Mouse (Mus musculus): ENCODE data around the gene 4930469K13Rik.

4930469K13Rik gene

GRCm38 (mm10) chr11:34098422-34098821 is at the start of gene 4930469K13Rik:
4930469K13Rik (minus strand) TSS chr11:34098554.
- 85% methylated on average over 10 of the region's 10 CpGs for WGBS

GRCm38 (mm10) chr11:34146934-34147333 is 48.6 kb upstream of the 4930469K13Rik start:
- WGBS = 85% methylated on average over 5 of the region's 5 CpGs

- WGBS = 71% methylated on average over 4 of the region's 4 CpGs
Observed at GRCm38 (mm10) chr11:34144421-34144820, 46.1 kb upstream of the 4930469K13Rik start.

- 79% methylated on average over 5 of the region's 5 CpGs for WGBS
Observed at GRCm38 (mm10) chr11:34143984-34144383, 45.6 kb upstream of the 4930469K13Rik start.

- 78% methylated on average over 8 of the region's 8 CpGs for WGBS
Observed at GRCm38 (mm10) chr11:34139296-34139695, 40.9 kb upstream of the 4930469K13Rik start.

GRCm38 (mm10) chr11:34128412-34128811 is 30.1 kb upstream of the 4930469K13Rik start:
- WGBS = 93% methylated on average over 2 of the region's 2 CpGs

GRCm38 (mm10) chr11:34125727-34126126 is 27.4 kb upstream of the 4930469K13Rik start:
- 80% methylated on average over 3 of the region's 3 CpGs for WGBS

- WGBS = 77% methylated on average over 7 of the region's 7 CpGs
Observed at GRCm38 (mm10) chr11:34124852-34125251, 26.5 kb upstream of the 4930469K13Rik start.

GRCm38 (mm10) chr11:34123147-34123546 is 24.8 kb upstream of the 4930469K13Rik start:
- 18% methylated on average over 2 of the region's 2 CpGs for WGBS

- WGBS = 56% methylated on average over 3 of the region's 3 CpGs
Observed at GRCm38 (mm10) chr11:34118319-34118718, 20.0 kb upstream of the 4930469K13Rik start.

GRCm38 (mm10) chr11:34117581-34117980 is 19.2 kb upstream of the 4930469K13Rik start:
- WGBS = 79% methylated on average over 3 of the region's 3 CpGs

- WGBS = 43% methylated on average over 2 of the region's 2 CpGs
Observed at GRCm38 (mm10) chr11:34116572-34117135, 18.3 kb upstream of the 4930469K13Rik start.

GRCm38 (mm10) chr11:34113760-34114159 is 15.4 kb upstream of the 4930469K13Rik start:
- WGBS = 44% methylated on average over 2 of the region's 2 CpGs

- 55% methylated on average over 4 of the region's 4 CpGs for WGBS
Observed at GRCm38 (mm10) chr11:34112781-34113380, 14.5 kb upstream of the 4930469K13Rik start.

- 84% methylated on average over 7 of the region's 7 CpGs for WGBS
Observed at GRCm38 (mm10) chr11:34111940-34112339, 13.6 kb upstream of the 4930469K13Rik start.

GRCm38 (mm10) chr11:34109260-34109659 is 10.9 kb upstream of the 4930469K13Rik start:
- WGBS = 96% methylated on average over 1 of the region's 1 CpGs

- WGBS = 31% methylated on average over 1 of the region's 1 CpGs
Observed at GRCm38 (mm10) chr11:34104919-34105318, 6.6 kb upstream of the 4930469K13Rik start.

GRCm38 (mm10) chr11:34101827-34102226 is 3.5 kb upstream of the 4930469K13Rik start:
- 83% methylated on average over 4 of the region's 4 CpGs for WGBS

GRCm38 (mm10) chr11:34087064-34087463 is 11.3 kb downstream of the 4930469K13Rik start:
- 77% methylated on average over 3 of the region's 3 CpGs for WGBS

- 56% methylated on average over 8 of the region's 8 CpGs for WGBS
Observed at GRCm38 (mm10) chr11:34086164-34086751, 12.1 kb downstream of the 4930469K13Rik start.

- 45% methylated on average over 2 of the region's 2 CpGs for whole genome bisulfite sequencing
Observed at GRCm38 (mm10) chr11:34084639-34085038, 13.7 kb downstream of the 4930469K13Rik start.

GRCm38 (mm10) chr11:34083795-34084194 is 14.6 kb downstream of the 4930469K13Rik start:
- WGBS = 56% methylated on average over 7 of the region's 7 CpGs
